Comparison of ENCODE assay signal across 26 mouse cellular contexts in genomic region chr7:82223906-82224846, GRCm38 (mm10). TPM values are rescaled to one million over a fixed set of nuclear protein-coding genes. Genes with fewer than 3 reads are reported as not detected.
DNase-seq lines count a peak whose midpoint lies in the region; ATAC-seq lines count a peak whose summit lies in the region.
"Had no signal": no experiment of that assay in that cellular context is flagged by ENCODE, and none has a peak within 500 bp of the region (broad histone marks: within the 10 kb centered on the region; RNA-seq: fewer than 3 reads in every experiment).

No protein-coding gene starts in this region.

- H3K27ac ChIP-seq in kidney, embryonic 14.5 days (ENCODE audit: low read depth, low read length): peak overlapping the region; percentile 57
- no peak overlapping the region for H3K27ac ChIP-seq in midbrain, embryonic 15.5 days
- H3K27ac ChIP-seq in midbrain, embryonic 13.5 days: no peak overlapping the region
- no peak overlapping the region for H3K27ac ChIP-seq in heart, embryonic 10.5 days
- H3K27ac ChIP-seq: forebrain, embryonic 10.5 days; heart, embryonic 13.5 days; hindbrain, embryonic 12.5 days; limb, embryonic 13.5 days; liver, embryonic 12.5 days; midbrain, embryonic 12.5 days; stomach, embryonic 15.5 days had no signal

- H3K36me3 ChIP-seq in kidney, embryonic 14.5 days (ENCODE audit: control insufficient read depth, insufficient read depth, low read length): no peaks in the 10 kb centered on the region
- H3K36me3 ChIP-seq in midbrain, embryonic 15.5 days (replicated peaks): no peaks in the 10 kb centered on the region
- H3K36me3 ChIP-seq in midbrain, embryonic 13.5 days: no peaks in the 10 kb centered on the region
- H3K36me3 ChIP-seq in heart, embryonic 10.5 days: no peaks in the 10 kb centered on the region
- H3K36me3 ChIP-seq: forebrain, embryonic 10.5 days; heart, embryonic 13.5 days; hindbrain, embryonic 12.5 days; limb, embryonic 13.5 days; liver, embryonic 12.5 days; midbrain, embryonic 12.5 days; stomach, embryonic 15.5 days had no signal

- H3K4me3 ChIP-seq in kidney, embryonic 14.5 days (ENCODE audit: low read length): no peak overlapping the region
- H3K4me3 ChIP-seq in midbrain, embryonic 15.5 days: no peak overlapping the region
- no peak overlapping the region for H3K4me3 ChIP-seq in midbrain, embryonic 13.5 days (replicated peaks)
- no peak overlapping the region for H3K4me3 ChIP-seq in heart, embryonic 10.5 days
- H3K4me3 ChIP-seq: forebrain, embryonic 10.5 days; heart, embryonic 13.5 days; hindbrain, embryonic 12.5 days; limb, embryonic 13.5 days; liver, embryonic 12.5 days; midbrain, embryonic 12.5 days; myocyte; stomach, embryonic 15.5 days had no signal

- 0 out of 2 replicates have a peak overlapping the region, but pooled peaks have one; percentile 12 for H3K9ac ChIP-seq in kidney, embryonic 14.5 days (ENCODE audit: low read depth, low read length)
- H3K9ac ChIP-seq in midbrain, embryonic 15.5 days: no peak overlapping the region
- no peak overlapping the region for H3K9ac ChIP-seq in midbrain, embryonic 13.5 days (replicated peaks)
- H3K9ac ChIP-seq: heart, embryonic 13.5 days; limb, embryonic 13.5 days; liver, embryonic 12.5 days; midbrain, embryonic 12.5 days; stomach, embryonic 15.5 days had no signal

- H3K4me2 ChIP-seq in kidney, embryonic 14.5 days (replicated peaks; ENCODE audit: low read depth, low read length): no peak overlapping the region
- H3K4me2 ChIP-seq in midbrain, embryonic 15.5 days: no peak overlapping the region
- H3K4me2 ChIP-seq in midbrain, embryonic 13.5 days (replicated peaks): no peak overlapping the region
- H3K4me2 ChIP-seq: heart, embryonic 13.5 days; hindbrain, embryonic 12.5 days; limb, embryonic 13.5 days; liver, embryonic 12.5 days; midbrain, embryonic 12.5 days; stomach, embryonic 15.5 days had no signal

- no peaks in the 10 kb centered on the region for H3K27me3 ChIP-seq in kidney, embryonic 14.5 days (ENCODE audit: control insufficient read depth, insufficient read depth, low read length)
- no peaks in the 10 kb centered on the region for H3K27me3 ChIP-seq in midbrain, embryonic 15.5 days (replicated peaks)
- 0 out of 2 replicates have a peak, but pooled peaks cover 2% of the 10 kb centered on the region for H3K27me3 ChIP-seq in midbrain, embryonic 13.5 days
- H3K27me3 ChIP-seq in heart, embryonic 10.5 days (ENCODE audit: insufficient read depth, poor library complexity, severe bottlenecking): no peaks in the 10 kb centered on the region
- H3K27me3 ChIP-seq: CH12.LX; limb, embryonic 13.5 days; liver, embryonic 12.5 days; midbrain, embryonic 12.5 days; stomach, embryonic 15.5 days had no signal

- peak; percentile 85 for ATAC-seq in kidney, embryonic 14.5 days (ENCODE audit: low FRiP score, low TSS enrichment)
- ATAC-seq in midbrain, embryonic 15.5 days (replicated peaks): peak; percentile 19; the same call in 1 of the 2 replicates
- ATAC-seq in midbrain, embryonic 13.5 days: no peak
- ATAC-seq: liver, embryonic 12.5 days had no signal

- H3K4me1 ChIP-seq in kidney, embryonic 14.5 days (ENCODE audit: control insufficient read depth, insufficient read depth, low read length): peaks cover 12% of the 10 kb centered on the region; the same call in 1 of the 2 replicates
- peaks cover 15% of the 10 kb centered on the region for H3K4me1 ChIP-seq in midbrain, embryonic 15.5 days
- H3K4me1 ChIP-seq in midbrain, embryonic 13.5 days (replicated peaks): peaks cover 15% of the 10 kb centered on the region
- H3K4me1 ChIP-seq in heart, embryonic 10.5 days: no peaks in the 10 kb centered on the region
- H3K4me1 ChIP-seq: heart, embryonic 13.5 days; limb, embryonic 13.5 days; liver, embryonic 12.5 days; stomach, embryonic 15.5 days had no signal

- 13% methylated on average over 10 of the region's 10 CpGs for WGBS in kidney, embryonic 14.5 days
- 24% methylated on average over 10 of the region's 10 CpGs for WGBS in midbrain, embryonic 15.5 days
- 27% methylated on average over 10 of the region's 10 CpGs for WGBS in midbrain, embryonic 13.5 days
- WGBS in heart, embryonic 10.5 days: 23% methylated on average over 10 of the region's 10 CpGs

- no peak for DNase-seq in kidney, postnatal 14 days
- DNase-seq in ES-CJ7 (ENCODE audit: low read depth, low spot score): peak; percentile 36
- DNase-seq in ZHBTc4 (ENCODE audit: low read depth, low spot score): peak; percentile 90
- DNase-seq in heart, embryonic 10.5 days (ENCODE audit: low spot score): no peak
- DNase-seq: adrenal gland, adult 2 months; B cell, adult 2 months; cerebellum, adult 8-10 months; gastrocnemius, postnatal 25 days; heart, adult 18-20 months; heart, postnatal 14 days; kidney, postnatal 25 days; lung, adult 18-20 months; lung, postnatal 10 days; thymus, postnatal 4 days had no signal

- H3K9me3 ChIP-seq in kidney, embryonic 14.5 days (ENCODE audit: control insufficient read depth, low read length): no peaks in the 10 kb centered on the region
- H3K9me3 ChIP-seq in midbrain, embryonic 15.5 days: no peaks in the 10 kb centered on the region
- no peaks in the 10 kb centered on the region for H3K9me3 ChIP-seq in midbrain, embryonic 13.5 days
- no peaks in the 10 kb centered on the region for H3K9me3 ChIP-seq in heart, embryonic 10.5 days
- H3K9me3 ChIP-seq: forebrain, embryonic 10.5 days; heart, embryonic 13.5 days; hindbrain, embryonic 12.5 days; limb, embryonic 13.5 days; liver, embryonic 12.5 days; midbrain, embryonic 12.5 days; stomach, embryonic 15.5 days had no signal

RNA-seq across cellular contexts. Expression of gene Sh3gl3, which starts 50.5 kb away (rescaled TPM):
- 13.2 and 14.0 TPM in 2 replicates for polyA plus RNA-seq in kidney, embryonic 14.5 days (2014; fragmentation: Nextera tagmentation; extraction: Ambion mirVana)
- 73.9 and 75.1 TPM in 2 replicates for polyA plus RNA-seq in midbrain, embryonic 15.5 days (2015; fragmentation: Nextera tagmentation; extraction: Ambion mirVana)
- 44.8 and 47.9 TPM in 2 replicates for polyA plus RNA-seq in midbrain, embryonic 13.5 days (2015; fragmentation: Nextera tagmentation; extraction: Ambion mirVana)
- 4.0 and 8.5 TPM in 2 replicates for polyA plus RNA-seq in heart, embryonic 10.5 days (2016; fragmentation: Nextera tagmentation; extraction: Ambion mirVana)

Comparison
In these comparisons a context has a peak if more than half of its experiments do, and no peak if none do; other contexts are left out.
1. DNase-seq: peak in ES-CJ7 (single experiment) and ZHBTc4 (single experiment); none in kidney, postnatal 14 days (single experiment) and heart, embryonic 10.5 days (single experiment).